Mouse (Mus musculus): Measurements from ENCODE around the gene Sin3a.
A peak's percentile ranks its signal among the peaks of the same experiment; 100 is the strongest.

The Sin3a gene

GRCm38 (mm10) chr9:57138507-57138906 lies 66.7 kb downstream of the Sin3a start:
- no peak for DNase-seq

- no peak for DNase-seq
These were observed 67.3 kb downstream of the Sin3a start for GRCm38 (mm10) chr9:57139110-57139509.

DNA sequence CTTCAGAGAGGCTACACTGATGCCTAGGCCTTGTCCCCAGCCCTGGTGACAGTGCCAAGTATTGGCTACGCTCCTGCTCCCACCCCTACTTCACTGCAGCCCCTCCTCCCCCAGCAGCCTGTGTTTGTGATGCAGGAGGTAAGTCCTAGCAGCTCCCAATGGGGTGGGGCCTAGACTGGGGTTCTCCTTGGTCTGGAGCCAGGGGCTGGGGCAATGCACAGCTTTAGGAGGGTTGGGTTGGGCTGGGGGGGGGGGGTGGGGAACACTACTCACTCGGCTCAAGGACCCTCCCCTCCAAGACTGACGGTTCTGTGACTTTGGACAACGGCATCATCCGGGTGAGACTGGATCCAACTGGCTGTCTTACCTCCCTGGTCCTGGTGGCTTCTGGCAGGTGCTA lies 67.7 kb downstream of the Sin3a start:
- no peak for DNase-seq

DNA sequence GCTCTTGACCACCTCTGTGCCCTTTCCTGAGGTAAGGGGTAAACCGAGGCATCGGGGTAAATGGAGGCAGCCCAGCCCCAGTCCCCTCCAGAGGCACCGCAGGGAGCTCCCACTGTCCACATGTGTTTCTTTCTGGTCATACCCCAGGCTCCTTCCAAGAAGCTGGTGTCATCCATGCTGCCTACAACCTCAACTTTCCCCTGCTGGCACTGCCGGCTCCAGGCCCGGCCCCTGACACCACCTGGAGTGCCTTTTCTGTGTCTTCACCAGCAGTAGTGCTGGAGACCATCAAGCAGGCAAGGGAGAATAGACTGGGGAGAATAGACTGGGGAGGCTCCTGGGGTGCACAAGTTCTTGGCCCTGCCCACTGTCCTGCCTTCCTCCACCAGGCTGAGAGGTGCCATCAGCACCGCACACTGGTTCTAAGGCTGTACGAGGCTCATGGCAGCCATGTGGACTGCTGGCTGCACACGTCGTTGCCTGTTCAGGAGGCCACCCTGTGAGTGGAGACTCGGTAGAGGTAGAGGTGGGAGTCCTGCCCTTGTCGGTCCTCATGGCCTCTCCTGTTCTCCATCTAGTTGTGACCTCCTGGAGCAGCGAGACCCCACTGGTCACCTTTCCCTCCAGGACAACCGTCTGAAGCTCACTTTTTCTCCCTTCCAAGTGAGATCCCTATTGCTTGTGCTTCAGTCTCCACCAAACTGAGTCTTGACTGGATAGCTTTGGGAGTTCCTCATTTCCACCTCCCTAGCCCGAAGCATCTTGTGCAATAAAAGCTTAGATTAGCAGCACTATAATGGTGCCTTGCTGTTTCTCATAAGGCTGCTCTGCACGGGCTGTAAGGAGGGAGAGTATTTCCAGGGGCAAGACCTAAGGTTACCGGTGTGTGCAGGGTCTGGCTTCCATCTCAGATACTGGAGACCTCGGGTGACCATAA lies 69.8 kb downstream of the Sin3a start:
- DNase-seq = no peak

DNA sequence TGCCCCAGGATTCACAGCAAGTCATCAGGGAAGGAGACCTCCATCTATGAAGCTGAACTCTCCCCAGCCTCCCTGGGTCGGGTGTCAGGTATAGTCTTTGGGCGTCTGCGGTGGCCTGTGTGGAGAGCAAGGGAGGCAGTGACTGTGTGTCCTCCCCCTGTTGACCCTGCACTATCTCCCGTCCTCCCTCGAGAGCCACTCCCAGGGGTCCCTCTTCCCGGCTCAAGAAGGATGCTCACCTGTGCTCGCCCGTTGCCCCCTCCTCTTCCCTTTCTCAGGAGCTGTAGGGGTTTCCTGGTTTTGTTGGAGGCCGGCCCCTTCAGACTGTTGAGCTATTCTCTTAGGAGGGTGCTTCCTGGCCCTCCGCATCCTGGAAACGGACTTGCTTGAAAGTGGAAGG lies 71.4 kb downstream of the Sin3a start:
- DNase-seq = no peak

DNA sequence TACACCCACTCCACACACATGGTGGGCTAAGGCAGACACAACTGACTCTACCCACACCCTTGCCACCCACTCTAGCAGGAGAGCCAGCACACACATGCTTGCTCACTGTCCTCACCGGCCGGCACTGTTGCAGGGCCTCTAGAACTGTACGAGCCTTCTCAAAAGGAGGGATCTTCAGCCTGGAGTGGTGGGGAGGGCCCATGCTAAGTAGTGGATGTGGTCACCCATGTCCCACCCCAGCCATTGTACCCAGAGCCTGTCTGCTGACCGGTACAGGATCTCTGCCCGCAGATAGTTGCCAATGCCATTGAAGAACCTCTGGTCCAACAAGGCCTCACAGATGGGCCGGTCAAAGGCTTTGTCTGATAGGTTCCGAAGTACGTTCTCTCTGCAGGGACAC lies 73.0 kb downstream of the Sin3a start:
- no peak for DNase-seq

GRCm38 (mm10) chr9:57146451-57147066 lies 74.7 kb downstream of the Sin3a start:
- no peak for DNase-seq

DNA sequence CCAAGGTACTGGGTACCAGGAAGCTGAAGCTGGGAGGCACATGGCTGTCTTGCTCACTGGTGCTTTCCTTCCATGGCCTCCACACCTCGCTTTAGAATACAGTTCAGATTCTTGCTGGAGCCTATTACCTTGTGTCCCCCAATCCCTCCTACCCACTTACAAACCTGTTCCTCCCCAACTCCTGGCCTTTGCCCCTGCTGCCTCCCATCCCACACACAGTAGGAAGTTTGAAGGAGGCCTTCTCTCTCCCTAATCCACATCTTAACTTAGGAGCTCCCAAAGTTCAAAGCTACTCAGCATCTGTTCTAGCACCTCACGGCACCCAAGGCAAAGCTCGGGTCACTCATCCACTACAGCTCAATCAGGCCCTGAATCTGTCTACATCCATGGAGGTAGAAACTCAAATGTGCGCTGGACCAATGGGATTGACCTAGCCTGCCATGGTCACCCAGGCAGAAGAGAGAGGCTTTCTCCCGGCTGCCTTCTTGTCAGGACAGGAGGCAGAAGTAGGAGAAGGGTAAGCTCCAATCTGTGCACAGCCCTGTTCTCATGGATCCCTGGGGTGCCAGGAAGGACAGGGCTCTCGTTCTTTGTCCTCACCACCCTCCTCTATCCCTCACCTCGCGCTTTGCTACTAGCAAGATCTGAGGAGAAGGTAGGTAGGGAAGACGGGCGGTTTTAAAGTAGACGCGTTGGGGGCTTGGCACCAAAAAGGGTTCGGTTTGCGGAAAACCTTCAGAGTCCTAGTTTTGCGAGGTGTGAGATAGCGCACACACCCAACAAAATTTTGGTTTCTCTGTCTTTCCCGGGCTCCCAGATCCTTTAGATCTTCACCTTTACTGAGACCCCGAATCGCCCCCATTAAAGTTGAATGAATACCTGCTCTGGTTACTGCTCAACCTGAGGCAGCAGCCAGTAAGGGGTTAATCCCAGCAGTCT lies 75.6 kb downstream of the Sin3a start:
- no peak for DNase-seq

GRCm38 (mm10) chr9:57148144-57148878 lies 76.5 kb downstream of the Sin3a start, which contains the start of gene Neil1:
Gene Neil1 (minus strand): TSS chr9:57148305.
- peak; percentile 86 for DNase-seq

GRCm38 (mm10) chr9:57149021-57149420 lies 77.2 kb downstream of the Sin3a start:
- DNase-seq = peak; percentile 10

GRCm38 (mm10) chr9:57150192-57150591 lies 78.4 kb downstream of the Sin3a start:
- DNase-seq = no peak

- DNase-seq = no peak
These were observed 80.5 kb downstream of the Sin3a start for GRCm38 (mm10) chr9:57152331-57152730.

- DNase-seq = peak; percentile 6
These were observed 84.5 kb downstream of the Sin3a start for GRCm38 (mm10) chr9:57156383-57156782.

GRCm38 (mm10) chr9:57156823-57157222 lies 85.0 kb downstream of the Sin3a start:
- peak; percentile 2 for DNase-seq

DNA sequence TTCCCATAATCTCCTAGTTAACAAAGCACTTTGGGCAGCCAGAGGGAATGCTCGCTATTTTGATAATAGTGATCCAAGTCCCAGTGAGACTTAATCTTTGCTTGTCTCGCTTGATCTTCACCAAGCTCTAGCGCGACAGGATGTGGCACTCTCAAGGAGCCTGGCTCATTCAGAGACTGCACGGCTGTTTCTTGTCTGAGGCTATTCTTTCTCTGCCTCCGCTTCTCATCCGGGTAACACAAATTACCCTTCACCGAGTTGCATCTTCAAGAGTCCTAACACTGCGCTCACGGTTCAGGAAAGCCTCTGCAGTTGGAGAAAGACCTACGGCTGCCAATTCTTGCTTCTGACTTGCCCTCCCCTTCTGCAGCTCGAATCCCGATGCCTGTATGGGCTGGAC lies 85.7 kb downstream of the Sin3a start:
- DNase-seq = no peak

- DNase-seq = peak; percentile 92
These were observed 86.2 kb downstream of the Sin3a start, which contains the start of gene Commd4 for GRCm38 (mm10) chr9:57158013-57158470. Gene Commd4 (minus strand): TSS chr9:57158331.

- DNase-seq = no peak
These were observed 86.7 kb downstream of the Sin3a start for GRCm38 (mm10) chr9:57158506-57158905.

DNA sequence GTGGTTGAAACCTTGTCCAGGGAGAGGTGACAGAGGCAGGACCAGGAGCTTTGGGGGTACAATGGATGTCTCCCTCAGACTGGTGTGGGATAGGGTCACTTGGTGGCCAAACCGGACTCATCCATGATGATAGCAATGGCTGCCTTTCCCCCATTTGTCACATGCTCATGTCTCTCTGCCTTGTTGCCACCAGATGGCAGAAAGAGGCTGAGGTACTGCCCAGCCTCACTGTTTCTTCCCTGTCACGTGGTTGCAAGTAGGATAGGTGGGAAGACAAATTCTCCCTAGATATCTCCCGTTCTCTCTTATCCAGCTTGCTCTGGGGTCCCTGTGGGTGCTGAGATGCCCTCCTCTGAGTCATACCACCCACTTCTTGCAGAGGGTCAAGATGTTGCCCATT lies 90.7 kb downstream of the Sin3a start:
- no peak for DNase-seq

DNA sequence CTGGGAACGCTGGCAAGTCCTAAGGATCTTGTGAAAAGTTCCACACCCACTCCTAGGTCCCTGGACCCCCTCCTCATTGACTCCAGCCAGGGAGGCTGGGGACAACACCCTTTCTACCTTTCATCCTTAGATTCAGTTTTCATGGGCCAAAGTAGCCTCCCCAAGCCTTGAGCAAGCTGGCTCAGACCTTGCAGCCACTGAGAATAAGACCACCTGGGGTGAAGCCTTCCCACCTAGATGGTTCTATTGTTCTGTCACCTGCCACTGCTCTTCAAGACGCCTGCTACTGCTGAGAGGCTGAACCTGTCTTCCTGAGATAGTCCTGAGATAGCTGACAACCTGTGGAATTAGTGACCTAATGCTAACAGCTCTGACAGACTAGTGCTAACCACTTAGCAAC lies 91.3 kb downstream of the Sin3a start:
- no peak for DNase-seq

GRCm38 (mm10) chr9:57166173-57166572 lies 94.3 kb downstream of the Sin3a start:
- no peak for DNase-seq

GRCm38 (mm10) chr9:57168411-57168810 lies 96.6 kb downstream of the Sin3a start:
- DNase-seq = no peak
